Mouse (Mus musculus) left cerebral cortex, adult 11 months (tissue): ENCODE measurements around the gene Sesn3.
"Not testable (repeated sequence)": the region's sequence is repeated elsewhere in the genome, so short reads cannot be mapped to it uniquely, and the experiment has no call there.

ENCODE experiments used
- DNase-seq: peaks from one replicate; pipeline ENCODE4 v3.0.0; 2022; ENCODE audit warnings: low spot score

Gene Sesn3

DNA sequence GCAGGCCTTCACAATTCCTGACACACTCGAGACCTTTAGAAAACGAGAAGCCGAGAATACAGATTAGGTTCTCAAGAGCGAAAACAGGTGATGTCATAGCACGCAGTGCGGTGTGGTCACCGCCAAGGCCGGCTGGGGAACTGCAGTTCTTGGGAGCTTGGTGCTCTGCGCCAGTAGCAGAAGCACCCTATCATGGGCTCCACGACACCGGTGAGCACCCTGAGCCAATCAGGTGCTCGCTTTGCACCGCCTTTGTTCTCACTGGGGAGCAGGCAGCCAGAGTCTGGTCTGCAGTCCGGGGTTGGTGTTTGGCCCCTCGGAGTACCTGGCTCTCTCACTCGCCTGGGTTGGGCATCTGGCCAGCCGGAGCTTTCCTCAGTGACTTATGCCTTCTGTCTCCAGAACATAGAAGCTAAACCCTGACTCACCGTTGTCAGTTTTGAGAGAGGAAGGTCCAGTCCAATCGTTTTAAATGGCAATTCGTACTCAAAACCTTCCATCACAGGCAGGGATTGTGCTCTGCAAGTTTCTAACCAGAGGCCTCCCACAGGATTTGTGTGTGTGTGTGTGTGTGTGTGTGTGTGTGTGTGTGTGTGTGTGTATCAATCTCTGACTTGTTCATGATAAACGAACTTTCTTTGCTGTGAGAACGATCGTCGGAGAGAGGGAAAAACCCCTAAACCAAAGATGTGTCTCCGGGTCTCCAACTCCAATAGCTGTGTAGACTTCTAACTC is at the start of gene Sesn3:
Gene Sesn3 (plus strand): TSS at position 82 of the 735 bp plus-strand sequence.
- DNase-seq, result peak; percentile 67

DNA sequence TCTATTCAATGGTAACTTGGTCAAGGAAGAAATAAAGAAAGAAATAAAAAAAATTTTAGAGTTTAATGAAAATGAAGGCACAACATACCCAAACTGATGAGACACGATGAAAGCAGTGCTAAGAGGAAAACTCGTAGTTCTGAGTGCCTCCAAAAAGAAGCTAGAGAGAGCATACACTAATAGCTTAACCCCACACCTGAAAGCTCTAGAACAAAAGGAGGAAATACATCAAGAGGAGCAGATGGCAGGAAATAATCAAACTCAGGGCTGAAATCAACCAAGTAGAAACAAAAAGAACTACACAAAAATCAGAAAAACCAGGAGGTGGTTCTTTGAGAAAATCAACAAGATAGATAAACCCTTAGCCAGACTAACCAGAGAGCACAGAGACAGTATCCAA is 47.8 kb upstream of the Sesn3 start:
- not testable (repeated sequence) for DNase-seq

DNA sequence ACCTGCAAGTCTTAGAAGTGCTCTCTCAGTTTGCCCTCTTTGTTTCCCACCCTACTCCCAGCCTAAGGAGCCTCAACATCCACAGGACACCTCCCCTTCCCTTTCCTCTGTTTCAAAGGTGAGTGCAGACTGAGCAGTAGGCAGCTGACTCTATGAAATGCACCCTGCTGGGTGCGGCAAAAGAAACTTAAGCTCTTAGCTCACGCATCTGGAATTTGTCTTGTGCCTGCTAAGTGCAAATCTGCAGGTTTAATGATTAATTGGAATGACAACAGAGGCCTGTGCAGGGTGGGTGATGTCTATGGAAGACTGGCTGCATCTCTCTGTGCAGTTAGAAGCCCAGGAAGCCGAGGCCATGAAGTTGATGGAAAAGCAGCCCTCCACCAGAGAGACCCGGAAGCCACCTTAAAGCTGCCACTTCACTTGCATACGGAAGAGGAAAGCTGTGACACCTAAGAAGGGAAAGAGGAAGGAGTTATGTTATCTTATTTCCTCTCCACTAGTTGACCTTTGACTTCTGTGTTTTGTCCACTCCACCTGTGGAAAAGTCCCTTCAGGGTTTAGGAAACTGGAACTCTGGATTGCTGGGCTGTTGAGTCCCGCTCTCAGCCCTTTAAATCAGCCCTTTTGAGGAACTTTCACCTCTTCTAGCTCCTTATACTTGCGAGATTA is 41.0 kb upstream of the Sesn3 start:
- no peak for DNase-seq

DNA sequence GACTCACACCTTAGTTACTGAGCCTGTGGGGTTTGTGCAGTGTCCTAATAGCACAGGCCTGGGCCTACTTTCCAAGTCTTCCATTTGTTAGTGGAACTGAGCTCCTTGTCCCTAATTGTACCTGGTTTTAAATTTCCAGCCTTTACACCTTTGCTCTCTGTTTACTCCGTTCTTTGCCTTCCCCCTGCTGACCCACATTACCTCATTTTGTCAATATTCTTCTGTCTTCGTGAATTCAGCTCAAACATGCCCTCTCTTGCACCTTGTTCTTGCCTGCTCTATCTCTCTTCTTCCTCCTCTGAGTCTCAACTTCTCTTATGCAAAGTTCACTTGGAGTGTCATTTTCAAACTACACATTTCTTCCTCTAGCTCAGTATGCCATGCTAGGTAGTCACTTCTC is 39.6 kb upstream of the Sesn3 start:
- no peak for DNase-seq

DNA sequence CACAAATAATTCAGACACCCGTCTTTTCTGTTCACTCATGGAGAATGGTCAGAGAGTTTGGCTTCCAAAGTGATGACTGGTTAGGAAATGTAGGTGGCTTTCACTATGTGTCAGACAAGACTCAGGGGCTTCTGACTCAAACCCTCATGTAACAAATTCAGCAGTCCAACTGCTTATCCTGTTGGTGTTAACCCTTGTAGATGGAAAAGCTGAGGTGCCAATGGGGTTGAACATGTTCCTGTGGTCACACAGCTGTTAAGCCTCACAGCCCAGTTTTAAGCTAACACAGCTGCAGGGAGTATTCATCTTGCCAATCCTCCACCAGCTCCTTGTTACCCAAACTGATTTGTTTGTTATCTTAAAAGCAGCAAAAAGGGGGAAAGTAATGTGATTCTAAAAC is 33.9 kb upstream of the Sesn3 start:
- not testable (repeated sequence) for DNase-seq

DNA sequence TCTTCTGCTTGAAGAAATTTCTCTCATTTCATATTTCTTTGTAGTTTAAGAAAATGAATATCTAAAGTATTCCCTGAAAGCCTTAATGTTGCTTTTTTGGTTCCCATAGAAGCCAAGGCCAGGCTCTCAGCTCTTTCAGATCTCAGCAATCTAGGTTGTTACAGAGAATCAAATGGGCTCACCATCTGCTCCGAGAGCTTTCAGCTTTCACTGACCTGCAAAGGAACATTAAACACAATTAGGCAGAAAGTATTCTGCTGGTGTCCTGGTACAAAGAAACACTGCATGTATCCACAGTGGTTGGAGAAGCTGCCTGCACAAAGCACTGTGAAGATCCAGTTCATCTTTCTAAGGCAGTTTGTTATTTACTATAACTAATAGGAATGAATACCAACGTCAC is 32.6 kb upstream of the Sesn3 start:
- DNase-seq, result no peak

DNA sequence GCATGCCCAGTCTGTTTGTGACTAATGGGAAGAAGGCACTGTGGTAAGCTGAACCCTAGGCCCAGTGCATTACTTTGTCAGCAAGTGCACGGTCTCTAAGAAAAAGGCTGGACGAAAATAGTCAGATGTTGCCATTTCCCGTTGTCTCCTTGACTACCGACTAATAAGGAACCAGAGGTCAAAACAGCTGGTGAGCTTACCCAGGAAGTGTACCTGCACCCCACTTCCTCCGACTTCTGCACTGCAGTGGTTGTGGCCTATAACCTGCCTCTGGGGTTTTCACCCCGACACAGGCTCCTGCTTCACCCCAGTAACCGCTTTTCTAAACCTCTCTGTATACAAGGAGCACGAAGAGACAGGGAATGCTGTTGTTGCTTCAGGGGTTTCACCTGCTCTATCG is 30.3 kb upstream of the Sesn3 start:
- no peak for DNase-seq

DNA sequence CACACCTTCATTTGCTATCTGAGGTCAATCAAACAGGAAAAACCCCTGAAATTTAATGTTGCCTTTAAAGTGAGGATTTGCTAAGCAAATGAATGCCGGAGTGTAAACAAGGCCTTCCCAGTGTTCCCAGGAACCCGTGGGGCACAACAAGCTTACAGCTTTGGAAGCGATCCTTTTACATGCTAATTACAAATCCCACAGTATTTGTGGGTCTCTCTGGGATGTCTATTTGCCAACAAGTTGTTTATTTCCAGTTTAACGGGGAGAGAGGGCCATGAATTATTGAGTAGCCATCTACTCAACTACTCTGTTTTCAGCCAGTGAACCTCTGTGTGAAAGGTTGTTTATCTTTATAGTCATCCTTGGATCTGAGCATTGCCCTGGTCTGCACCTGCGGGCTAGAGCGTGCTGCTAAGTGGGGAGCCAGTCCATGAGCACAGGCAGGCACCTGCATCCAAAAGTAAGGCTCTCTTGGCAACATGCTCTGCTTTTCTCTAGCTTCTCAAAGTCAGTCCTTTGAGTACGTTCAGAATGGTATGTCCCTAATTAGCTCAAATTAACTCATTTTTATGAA is 29.8 kb upstream of the Sesn3 start:
- no peak for DNase-seq

DNA sequence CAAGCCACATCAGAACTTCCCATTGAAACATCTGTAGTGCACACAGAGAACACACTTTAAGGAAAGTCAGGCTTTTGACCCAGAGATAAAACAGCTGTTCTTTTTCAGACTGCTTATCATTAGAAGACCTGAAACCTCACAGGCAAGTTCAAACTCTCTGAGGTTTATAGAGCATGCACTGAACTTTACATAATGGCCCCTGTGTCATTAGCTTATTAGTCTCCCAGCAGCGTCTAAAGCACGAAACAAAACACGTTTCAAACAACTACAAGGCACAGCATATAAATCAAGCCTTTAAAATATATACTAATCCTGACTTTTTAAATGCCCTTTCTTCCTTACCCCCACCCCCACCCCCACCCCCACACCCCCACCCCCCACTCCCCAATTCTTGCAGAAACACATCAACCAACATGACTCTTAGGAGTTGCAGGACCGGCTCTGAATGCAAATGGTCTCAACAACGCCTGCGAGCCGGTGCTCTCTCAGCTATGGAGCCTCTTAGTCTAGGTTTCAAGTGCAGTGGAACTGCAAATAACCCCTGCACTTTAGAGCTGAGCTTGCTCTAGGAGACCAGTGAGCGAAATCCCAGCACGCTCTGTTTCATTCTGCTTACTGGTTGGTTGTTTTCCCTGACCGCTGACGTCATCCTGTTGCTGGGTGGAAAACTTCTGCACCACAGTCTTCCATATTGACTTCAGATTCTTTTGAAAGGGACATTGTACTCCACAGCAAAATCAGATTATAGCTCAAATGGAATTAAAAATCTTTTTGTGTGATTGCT is 28.7 kb upstream of the Sesn3 start:
- peak; percentile 23 for DNase-seq

DNA sequence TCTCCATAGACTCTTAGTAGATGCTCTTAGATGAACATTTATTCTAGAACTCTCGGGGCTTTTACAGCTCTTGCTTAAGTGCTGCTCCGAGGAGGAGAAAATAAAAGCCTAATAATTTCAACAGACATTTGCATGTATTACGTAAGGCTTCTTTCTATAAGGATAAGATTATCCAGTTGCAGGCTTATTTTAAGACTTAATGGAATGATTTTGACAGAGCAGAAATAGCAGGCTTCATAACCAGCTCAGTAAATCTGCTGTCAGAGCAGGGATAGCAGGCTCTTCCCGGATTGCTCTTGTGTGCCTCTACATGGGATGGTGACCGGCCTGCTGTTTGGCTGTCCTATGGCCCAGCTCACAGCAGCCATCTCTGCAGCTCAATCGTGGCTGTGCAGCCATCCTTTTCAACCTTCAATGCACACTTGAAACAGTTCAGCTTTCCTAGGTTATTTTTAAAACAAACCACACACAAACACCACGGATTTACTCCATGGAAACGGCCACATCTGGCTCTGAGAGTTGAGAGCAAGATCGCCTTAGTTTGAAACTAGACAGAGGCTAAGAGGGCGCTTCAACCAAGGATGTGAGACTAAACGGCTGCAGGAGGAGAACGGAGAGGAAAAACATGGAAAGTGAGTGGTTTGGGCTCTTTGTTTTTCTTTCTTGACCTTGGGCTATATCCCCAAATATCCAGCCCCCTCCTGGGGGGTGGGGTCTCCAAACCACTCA is 27.2 kb upstream of the Sesn3 start:
- peak; percentile 26 for DNase-seq

DNA sequence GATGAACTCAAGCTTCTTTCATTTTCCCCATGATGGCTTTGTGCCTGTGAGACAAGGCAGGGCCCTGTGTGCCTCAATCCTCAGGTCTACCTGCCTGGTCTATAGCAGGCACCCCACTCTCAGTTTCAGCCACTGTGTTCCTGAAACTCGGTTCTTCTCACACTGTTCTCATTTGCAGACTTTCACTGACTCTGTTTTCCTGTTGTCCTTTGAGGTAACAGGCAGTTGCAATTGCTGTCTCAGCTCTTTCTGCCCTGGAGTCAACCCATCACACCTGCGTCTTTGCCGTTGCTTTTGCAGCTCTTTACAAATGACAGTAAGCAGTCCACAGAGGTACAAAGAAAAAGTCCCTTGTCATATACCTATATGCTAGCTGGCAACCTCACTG is 26.7 kb upstream of the Sesn3 start:
- DNase-seq, result no peak

DNA sequence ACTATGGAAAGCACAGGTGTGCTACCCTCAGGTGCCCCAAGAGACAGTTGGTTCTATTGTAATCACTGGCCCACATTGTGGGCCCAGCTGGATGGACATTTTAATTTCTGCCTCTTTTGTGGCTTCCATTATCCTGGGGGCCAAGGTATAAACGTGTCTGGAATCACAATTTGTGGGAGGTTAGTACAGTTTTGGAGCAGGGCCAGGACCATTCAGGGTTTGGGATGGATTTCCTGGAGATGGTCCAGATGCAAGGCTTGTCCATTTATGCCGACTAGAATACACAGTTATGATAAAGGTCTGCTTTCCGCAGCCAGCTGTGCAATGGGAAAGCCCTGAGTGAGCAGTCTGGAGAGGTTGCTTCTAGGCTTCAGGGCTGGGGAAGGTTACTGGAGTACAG is 13.7 kb upstream of the Sesn3 start:
- no peak for DNase-seq

DNA sequence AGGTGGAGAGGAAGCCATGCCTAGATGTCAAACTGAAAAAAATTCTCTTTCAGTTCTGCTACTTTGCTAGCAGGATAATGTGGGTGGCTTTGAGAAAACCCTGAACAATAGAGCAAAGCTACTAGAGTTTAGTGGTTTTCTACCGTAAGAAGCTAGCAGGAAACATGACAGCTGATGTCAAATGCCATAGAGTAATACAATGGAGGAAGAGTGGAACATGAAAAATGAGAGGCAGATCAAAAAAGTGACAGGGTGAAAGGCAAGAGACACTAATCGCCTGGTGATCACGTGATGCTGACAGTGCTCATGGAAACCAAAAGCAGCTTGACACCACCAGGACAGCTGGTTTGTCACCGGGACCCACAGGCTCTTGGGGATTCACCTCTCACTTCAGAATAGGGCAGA is 12.3 kb upstream of the Sesn3 start:
- no peak for DNase-seq

DNA sequence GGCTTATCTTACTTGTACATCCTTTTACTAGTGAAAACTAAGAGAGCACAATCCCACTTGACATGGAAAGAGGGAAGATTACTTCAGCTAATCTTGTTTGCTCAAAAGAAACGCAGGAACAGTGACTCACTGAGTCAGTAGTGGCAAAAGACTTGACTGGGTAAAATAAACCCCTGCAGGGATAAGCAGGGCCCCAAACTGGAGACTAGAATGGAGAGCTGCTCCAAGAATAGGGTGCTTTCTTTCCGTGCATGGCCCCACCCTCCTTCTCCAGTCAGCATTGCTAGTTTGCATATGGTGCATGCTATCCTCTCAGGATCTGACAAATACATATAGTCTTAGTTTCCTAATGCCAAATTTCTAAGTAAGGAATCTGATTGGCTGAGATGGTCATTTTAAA is 8.4 kb upstream of the Sesn3 start:
- DNase-seq, result no peak

DNA sequence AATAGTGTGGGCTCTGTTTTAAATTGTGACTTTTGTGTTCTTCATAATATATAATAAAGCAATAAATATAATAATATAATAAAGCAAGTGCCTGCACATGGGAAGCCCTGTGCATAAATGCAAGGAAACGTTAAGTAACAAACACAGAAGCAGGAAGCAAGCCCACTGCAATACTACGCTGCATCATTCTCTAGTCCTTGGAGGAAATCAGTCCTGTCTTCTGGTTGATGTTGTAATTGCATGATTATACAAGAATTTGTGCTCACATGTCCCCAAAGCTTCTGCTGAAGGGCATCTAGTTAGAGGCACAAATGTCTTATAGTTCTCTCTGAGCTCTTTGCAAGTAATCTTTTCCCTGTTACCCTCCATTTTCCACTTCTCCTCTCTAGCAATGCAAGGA is 6.3 kb upstream of the Sesn3 start:
- DNase-seq, result no peak

DNA sequence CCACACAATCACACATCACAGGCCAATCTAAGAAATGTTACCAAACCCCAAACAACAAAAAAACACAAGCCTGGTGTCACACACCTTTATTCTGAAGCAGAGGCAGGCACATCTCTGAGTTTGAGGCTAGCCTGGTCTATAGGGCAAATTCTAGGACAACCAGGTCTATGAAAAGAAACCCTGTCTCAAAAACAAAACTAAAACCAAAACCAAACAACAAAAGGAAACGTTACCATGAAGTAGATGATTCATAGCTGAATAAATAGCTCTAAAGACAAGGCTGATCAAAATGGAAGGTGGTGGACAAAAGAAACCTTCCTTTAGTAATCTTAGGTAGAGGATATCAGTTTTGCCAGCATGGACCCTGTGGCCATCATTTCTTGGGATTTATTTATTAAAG is 1.9 kb upstream of the Sesn3 start:
- DNase-seq, result no peak

DNA sequence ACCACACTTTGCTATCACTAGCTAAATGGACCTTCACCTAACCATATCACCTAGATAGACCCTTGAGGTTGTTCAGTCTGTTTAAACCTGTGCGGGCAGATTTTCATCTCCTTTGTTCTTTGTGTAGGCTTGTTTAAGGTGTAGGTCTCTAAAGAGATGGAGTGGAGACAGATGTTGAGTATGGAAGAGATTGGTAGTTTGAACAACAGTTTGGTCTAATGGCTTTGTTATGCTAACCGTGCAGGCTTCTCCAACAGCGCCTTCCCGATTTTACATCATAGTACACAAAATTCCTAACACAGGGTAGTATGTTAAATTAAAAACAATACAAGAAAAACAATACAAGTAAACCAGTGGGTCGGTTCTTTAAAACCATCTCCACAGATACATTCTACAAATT is 281 bp upstream of the Sesn3 start:
- no peak for DNase-seq

DNA sequence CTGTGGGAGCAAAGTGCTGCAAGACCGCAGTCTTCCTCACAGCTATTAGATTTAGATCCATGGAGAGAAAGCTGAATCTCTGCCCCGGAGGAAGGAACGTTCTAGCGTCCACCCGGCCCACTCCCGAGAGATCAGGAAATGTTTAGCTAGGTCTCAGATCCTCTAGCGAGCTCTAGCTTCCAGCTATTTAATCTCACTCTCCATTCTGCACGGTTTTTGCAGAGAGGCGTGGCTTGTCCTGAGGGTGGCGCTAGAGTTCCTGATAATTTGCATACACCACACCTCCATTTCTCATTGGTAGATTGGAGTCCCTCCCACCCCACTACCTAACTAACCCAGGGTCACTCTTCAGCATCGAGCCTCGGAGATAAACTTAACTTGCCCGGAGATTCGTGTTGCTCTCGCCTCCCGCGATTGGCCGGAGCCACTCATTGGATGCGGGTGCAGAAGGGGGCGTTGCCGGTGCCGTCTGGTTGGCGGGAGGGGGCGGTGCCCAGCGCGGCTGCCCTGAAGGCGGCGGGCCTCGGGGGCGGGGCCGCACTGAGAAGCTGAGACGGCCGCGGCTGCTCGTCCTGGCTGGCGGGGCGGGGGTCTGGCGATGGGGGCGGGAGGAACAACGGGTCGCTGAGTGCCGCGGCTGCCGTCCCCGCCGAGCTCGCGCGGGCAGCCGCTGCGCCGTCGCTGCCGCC is 1.1 kb downstream of the Sesn3 start:
- DNase-seq, result peak; percentile 99

DNA sequence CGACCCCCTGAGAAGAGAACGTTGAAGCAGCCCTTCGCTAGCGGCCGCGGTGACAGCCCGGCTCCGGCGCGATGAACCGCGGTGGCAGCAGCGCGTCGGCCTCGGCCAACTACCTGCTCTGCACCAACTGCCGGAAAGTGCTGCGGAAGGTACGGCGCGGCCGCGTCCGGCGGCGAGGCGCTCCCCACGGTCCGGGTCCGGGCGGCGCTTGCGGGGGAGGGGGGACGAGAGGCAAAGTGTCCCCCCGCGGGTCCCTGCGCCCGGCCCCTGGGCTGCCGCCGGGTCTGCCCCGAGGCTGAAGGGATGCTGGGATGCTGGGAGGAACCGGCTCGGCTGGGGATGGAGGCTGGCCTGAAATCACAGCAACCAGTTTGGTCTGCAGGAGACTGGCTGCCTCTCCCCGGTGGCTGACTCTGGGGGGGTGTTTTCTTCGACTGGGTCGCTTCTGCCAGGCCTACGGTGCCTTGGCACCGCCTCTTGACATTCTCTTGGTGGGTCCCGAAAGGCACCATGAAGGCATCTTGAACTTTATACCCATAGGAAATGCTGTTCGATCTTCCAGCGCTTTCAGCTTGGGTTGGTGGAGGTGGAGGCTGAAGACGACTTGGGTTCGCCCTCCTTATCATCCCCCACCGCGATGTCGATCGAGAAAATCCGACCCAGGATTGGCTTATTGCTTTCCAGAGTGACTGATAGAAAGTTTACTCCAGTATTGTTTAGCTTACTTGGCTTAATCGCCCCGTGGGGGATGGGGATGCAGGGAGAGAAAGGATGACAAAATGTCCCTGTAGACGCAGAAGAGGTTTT is 1.8 kb downstream of the Sesn3 start:
- peak; percentile 35 for DNase-seq

DNA sequence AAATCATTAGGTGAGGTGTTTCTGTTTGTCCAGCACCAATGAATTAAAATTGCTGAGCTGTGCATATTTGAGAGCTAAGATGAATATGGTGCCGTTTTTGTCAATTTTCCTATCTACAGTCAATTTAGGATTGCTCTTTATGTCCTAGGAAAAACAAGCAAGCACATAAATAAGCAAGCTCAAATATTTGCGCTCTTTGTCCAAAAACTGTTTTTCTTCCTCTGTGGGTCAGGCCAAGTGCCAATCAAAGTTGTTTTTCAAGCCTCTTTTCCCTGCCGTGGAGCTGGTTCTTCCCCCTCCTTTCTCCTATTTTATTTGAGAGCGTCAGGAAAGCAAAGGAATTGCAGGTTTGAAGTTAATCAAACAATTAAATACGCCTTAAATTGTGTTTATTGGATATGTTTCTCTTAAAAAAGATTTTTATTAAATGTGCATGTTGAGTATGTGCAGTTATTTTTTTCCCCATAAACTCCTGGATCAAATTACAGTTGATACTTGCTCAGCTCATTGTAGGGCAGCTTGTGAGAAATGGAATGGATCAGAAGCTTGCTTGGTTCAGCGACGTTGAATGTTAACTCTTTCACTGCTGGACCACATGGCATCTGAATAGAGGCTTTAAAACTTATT is 2.6 kb downstream of the Sesn3 start:
- DNase-seq, result no peak
